Mouse (Mus musculus): ENCODE data around the gene Ndufa7. TPM values are rescaled to one million over a fixed set of nuclear protein-coding genes. Genes with fewer than 3 reads are reported as not detected.

Ndufa7 gene
- polyA plus RNA-seq, 1 experiment from 2014 or later: 620 TPM

GRCm38 (mm10) chr17:33798306-33798705 lies 26.1 kb upstream of the Ndufa7 start:
- no peaks in the 10 kb centered on the region for H3K9me3 ChIP-seq (replicated peaks; ENCODE audit: low read length)
- 50% methylated on average over 3 of the region's 3 CpGs for WGBS
- peak; percentile 62 for TF ChIP-seq CTCF (IDR thresholded peaks at IDR 0.05; ENCODE audit: low read depth)
- H3K4me2 ChIP-seq (ENCODE audit: low read length): no peak overlapping the region
- H3K4me3 ChIP-seq (replicated peaks; ENCODE audit: low read depth, low read length): no peak overlapping the region
- H3K27me3 ChIP-seq (ENCODE audit: insufficient read depth, low read length): no peaks in the 10 kb centered on the region
- H3K9ac ChIP-seq (ENCODE audit: low read depth, low read length): no peak overlapping the region
- H3K4me1 ChIP-seq (replicated peaks; ENCODE audit: insufficient read depth, low read length): no peaks in the 10 kb centered on the region
- DNase-seq (ENCODE audit: low spot score) (peak; percentile 72), ATAC-seq (replicated peaks; ENCODE audit: low FRiP score, low read depth) (no peak)
- H3K27ac ChIP-seq: no peak overlapping the region
- H3K36me3 ChIP-seq (ENCODE audit: insufficient read depth, low read length): no peaks in the 10 kb centered on the region

DNA sequence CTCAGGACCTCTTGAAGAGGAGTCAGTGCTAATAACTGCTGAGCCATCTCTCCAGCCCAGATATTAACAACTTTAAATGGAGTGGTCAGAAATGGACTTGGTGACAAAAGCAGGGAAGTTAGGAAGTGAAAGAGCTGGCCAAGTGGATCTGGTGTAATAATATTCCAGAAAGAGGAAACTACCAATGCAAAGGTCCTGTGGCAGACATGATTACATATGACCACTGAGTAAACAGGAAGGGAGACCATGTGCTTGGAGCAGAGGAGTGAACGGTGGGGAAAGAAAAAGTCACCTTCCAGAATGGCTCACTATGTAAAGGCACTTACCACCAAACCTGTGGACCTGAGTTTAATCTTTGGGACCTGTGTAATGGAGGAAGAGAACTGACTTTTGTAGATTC lies 25.1 kb upstream of the Ndufa7 start:
- H3K4me2 ChIP-seq (ENCODE audit: low read length): no peak overlapping the region
- DNase-seq (ENCODE audit: low spot score): no peak
- no peak for TF ChIP-seq CTCF (IDR thresholded peaks at IDR 0.05; ENCODE audit: low read depth)
- no peak overlapping the region for H3K9ac ChIP-seq (ENCODE audit: low read depth, low read length)
- H3K4me3 ChIP-seq (replicated peaks; ENCODE audit: low read depth, low read length): no peak overlapping the region
- no peaks in the 10 kb centered on the region for H3K27me3 ChIP-seq (ENCODE audit: insufficient read depth, low read length)
- no peak for ATAC-seq (replicated peaks; ENCODE audit: low FRiP score, low read depth)
- no peaks in the 10 kb centered on the region for H3K36me3 ChIP-seq (ENCODE audit: insufficient read depth, low read length)
- H3K4me1 ChIP-seq (replicated peaks; ENCODE audit: insufficient read depth, low read length): no peaks in the 10 kb centered on the region
- no peak overlapping the region for H3K27ac ChIP-seq
- no peaks in the 10 kb centered on the region for H3K9me3 ChIP-seq (replicated peaks; ENCODE audit: low read length)
- WGBS: 41% methylated on average over 1 of the region's 1 CpGs

DNA sequence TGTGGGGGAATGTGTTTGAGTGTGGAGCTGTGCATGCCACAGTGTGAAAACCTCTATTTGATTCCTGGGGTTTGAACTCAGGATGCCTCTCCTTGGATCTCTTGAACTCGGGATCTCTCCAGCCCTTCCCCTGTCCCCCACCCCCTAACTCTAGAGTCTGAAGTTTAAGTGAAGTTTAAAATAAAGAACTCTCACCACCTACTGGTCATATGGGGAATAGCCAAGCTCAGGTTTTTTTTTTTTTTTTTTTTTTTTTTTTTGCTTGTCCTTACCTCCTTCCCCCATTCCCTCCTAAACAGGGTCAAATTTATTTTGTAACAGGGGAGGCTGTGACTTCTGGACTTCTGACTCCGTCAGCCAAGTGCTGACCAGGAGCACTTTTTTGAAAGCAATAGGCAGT lies 22.2 kb upstream of the Ndufa7 start:
- DNase-seq (ENCODE audit: low spot score): peak; percentile 66
- no peak overlapping the region for H3K27ac ChIP-seq
- WGBS: 3% methylated on average over 2 of the region's 2 CpGs

DNA sequence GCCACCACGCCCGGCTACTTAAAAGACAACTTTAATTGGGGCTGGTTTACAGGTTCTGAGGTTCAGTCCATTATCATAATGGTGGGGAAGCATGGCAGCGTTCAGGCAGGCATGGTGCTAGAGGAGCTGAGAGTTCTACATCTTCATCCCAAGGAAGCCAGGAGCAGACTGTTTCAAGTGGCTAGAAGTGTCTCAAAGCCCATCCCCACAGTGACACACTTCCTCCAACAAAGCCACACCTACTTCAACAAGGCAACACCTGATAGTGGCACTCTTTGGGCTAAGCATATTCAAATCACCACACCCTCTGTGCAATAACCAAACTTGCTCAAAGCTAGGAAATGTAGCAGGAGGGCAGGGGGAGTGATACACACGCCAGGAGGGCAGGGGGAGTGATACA lies 20.2 kb upstream of the Ndufa7 start:
- H3K9ac ChIP-seq (ENCODE audit: low read depth, low read length): no peak overlapping the region
- H3K4me1 ChIP-seq (replicated peaks; ENCODE audit: insufficient read depth, low read length): no peaks in the 10 kb centered on the region
- H3K27me3 ChIP-seq (ENCODE audit: insufficient read depth, low read length): no peaks in the 10 kb centered on the region
- 61% methylated on average over 4 of the region's 4 CpGs for WGBS
- H3K9me3 ChIP-seq (replicated peaks; ENCODE audit: low read length): no peaks in the 10 kb centered on the region
- no peak for ATAC-seq (replicated peaks; ENCODE audit: low FRiP score, low read depth)
- no peak overlapping the region for H3K4me2 ChIP-seq (ENCODE audit: low read length)
- H3K36me3 ChIP-seq (ENCODE audit: insufficient read depth, low read length): no peaks in the 10 kb centered on the region
- H3K4me3 ChIP-seq (replicated peaks; ENCODE audit: low read depth, low read length): no peak overlapping the region
- no peak overlapping the region for H3K27ac ChIP-seq
- no peak for DNase-seq (ENCODE audit: low spot score)
- no peak for TF ChIP-seq CTCF (IDR thresholded peaks at IDR 0.05; ENCODE audit: low read depth)

More for the DNA sequence above, 22.2 kb upstream of the Ndufa7 start:
- Histone ChIP-seq H3K9ac (ENCODE audit: low read depth, low read length) (no peak overlapping the region), H3K36me3 (ENCODE audit: insufficient read depth, low read length) (no peaks in the 10 kb centered on the region), H3K4me2 (ENCODE audit: low read length) (no peak overlapping the region), H3K9me3 (replicated peaks; ENCODE audit: low read length) (no peaks in the 10 kb centered on the region), H3K27me3 (ENCODE audit: insufficient read depth, low read length) (no peaks in the 10 kb centered on the region), H3K4me3 (replicated peaks; ENCODE audit: low read depth, low read length) (no peak overlapping the region), H3K4me1 (replicated peaks; ENCODE audit: insufficient read depth, low read length) (no peaks in the 10 kb centered on the region)
- ATAC-seq (replicated peaks; ENCODE audit: low FRiP score, low read depth): no peak
- TF ChIP-seq CTCF (IDR thresholded peaks at IDR 0.05; ENCODE audit: low read depth): peak; percentile 74

- Histone ChIP-seq H3K36me3 (ENCODE audit: insufficient read depth, low read length) (no peaks in the 10 kb centered on the region), H3K9ac (ENCODE audit: low read depth, low read length) (no peak overlapping the region), H3K9me3 (replicated peaks; ENCODE audit: low read length) (no peaks in the 10 kb centered on the region), H3K4me1 (replicated peaks; ENCODE audit: insufficient read depth, low read length) (no peaks in the 10 kb centered on the region), H3K27ac (no peak overlapping the region), H3K4me2 (ENCODE audit: low read length) (no peak overlapping the region), H3K27me3 (ENCODE audit: insufficient read depth, low read length) (no peaks in the 10 kb centered on the region), H3K4me3 (replicated peaks; ENCODE audit: low read depth, low read length) (no peak overlapping the region)
- ATAC-seq (replicated peaks; ENCODE audit: low FRiP score, low read depth) (no peak), DNase-seq (ENCODE audit: low spot score) (no peak)
- 39% methylated on average over 1 of the region's 1 CpGs for WGBS
- TF ChIP-seq CTCF (IDR thresholded peaks at IDR 0.05; ENCODE audit: low read depth): no peak
Observed at GRCm38 (mm10) chr17:33804745-33805144, 19.6 kb upstream of the Ndufa7 start.

GRCm38 (mm10) chr17:33807181-33807888 lies 17.0 kb upstream of the Ndufa7 start:
- WGBS: 22% methylated on average over 8 of the region's 9 CpGs
- ATAC-seq (replicated peaks; ENCODE audit: low FRiP score, low read depth) (no peak), DNase-seq (ENCODE audit: low spot score) (no peak)
- H3K4me1 ChIP-seq (replicated peaks; ENCODE audit: insufficient read depth, low read length): peaks cover 5% of the 10 kb centered on the region; the same call in 1 of the 2 replicates
- no peak for TF ChIP-seq CTCF (IDR thresholded peaks at IDR 0.05; ENCODE audit: low read depth)
- H3K27me3 ChIP-seq (ENCODE audit: insufficient read depth, low read length): no peaks in the 10 kb centered on the region
- no peak overlapping the region; the same call in 1 of the 2 replicates for H3K9ac ChIP-seq (ENCODE audit: low read depth, low read length)
- H3K4me2 ChIP-seq (ENCODE audit: low read length): no peak overlapping the region
- no peaks in the 10 kb centered on the region for H3K36me3 ChIP-seq (ENCODE audit: insufficient read depth, low read length)
- no peak overlapping the region for H3K4me3 ChIP-seq (replicated peaks; ENCODE audit: low read depth, low read length)
- H3K27ac ChIP-seq: no peak overlapping the region
- H3K9me3 ChIP-seq (replicated peaks; ENCODE audit: low read length): no peaks in the 10 kb centered on the region

GRCm38 (mm10) chr17:33808192-33808591 lies 16.2 kb upstream of the Ndufa7 start:
- H3K4me1 ChIP-seq (replicated peaks; ENCODE audit: insufficient read depth, low read length): peaks cover 14% of the 10 kb centered on the region; the same call in 1 of the 2 replicates
- no peaks in the 10 kb centered on the region for H3K9me3 ChIP-seq (replicated peaks; ENCODE audit: low read length)
- DNase-seq (ENCODE audit: low spot score) (no peak), ATAC-seq (replicated peaks; ENCODE audit: low FRiP score, low read depth) (no peak)
- H3K9ac ChIP-seq (ENCODE audit: low read depth, low read length): no peak overlapping the region
- H3K4me3 ChIP-seq (replicated peaks; ENCODE audit: low read depth, low read length): no peak overlapping the region
- H3K36me3 ChIP-seq (ENCODE audit: insufficient read depth, low read length): no peaks in the 10 kb centered on the region
- WGBS: 29% methylated on average over 10 of the region's 10 CpGs
- H3K27ac ChIP-seq: no peak overlapping the region
- H3K4me2 ChIP-seq (ENCODE audit: low read length): no peak overlapping the region
- no peaks in the 10 kb centered on the region for H3K27me3 ChIP-seq (ENCODE audit: insufficient read depth, low read length)
- no peak for TF ChIP-seq CTCF (IDR thresholded peaks at IDR 0.05; ENCODE audit: low read depth)
